Mouse (Mus musculus) left cerebral cortex, adult 8-10 months (tissue): ENCODE measurements around the gene 1700109H08Rik. TPM values are rescaled to one million over a fixed set of nuclear protein-coding genes. Genes with fewer than 3 reads are reported as not detected.
"Not testable (repeated sequence)": the region's sequence is repeated elsewhere in the genome, so short reads cannot be mapped to it uniquely, and the experiment has no call there.

Experiments
- DNase-seq, 2 experiments: peaks; one replicate each; pipeline ENCODE4 v3.0.0; 2022; ENCODE audit warnings: low spot score in 2 of 2
- total RNA-seq, 4 experiments: library from RNA; stranded (reverse); gene quantifications; 2 replicates each; pipeline ENCODE4 v1.2.4; 2022

The 1700109H08Rik gene
- total RNA-seq, 4 experiments from 2014 or later, result 3.2 to 7.2 (median 4.6) TPM

- DNase-seq, result no peak
Measured at GRCm38 (mm10) chr5:3598766-3599165, 27.4 kb downstream of the 1700109H08Rik start.

- no peak for DNase-seq
Measured at GRCm38 (mm10) chr5:3600298-3600697, 28.9 kb downstream of the 1700109H08Rik start.

GRCm38 (mm10) chr5:3600790-3601189, 29.4 kb downstream of the 1700109H08Rik start:
- DNase-seq, result no peak

GRCm38 (mm10) chr5:3607114-3607513, 35.7 kb downstream of the 1700109H08Rik start:
- no peak for DNase-seq

GRCm38 (mm10) chr5:3609241-3609640, 37.9 kb downstream of the 1700109H08Rik start:
- no peak for DNase-seq

- DNase-seq, result not testable (repeated sequence)
Measured at GRCm38 (mm10) chr5:3611835-3612234, 40.5 kb downstream of the 1700109H08Rik start.

- no peak for DNase-seq
Measured at GRCm38 (mm10) chr5:3620486-3620885, 49.1 kb downstream of the 1700109H08Rik start.

- no peak for DNase-seq
Measured at GRCm38 (mm10) chr5:3630055-3630454, 58.7 kb downstream of the 1700109H08Rik start.

- DNase-seq, result no peak
Measured at GRCm38 (mm10) chr5:3631512-3632271, 60.3 kb downstream of the 1700109H08Rik start.

- no peak for DNase-seq
Measured at GRCm38 (mm10) chr5:3632285-3632684, 60.9 kb downstream of the 1700109H08Rik start.

GRCm38 (mm10) chr5:3633315-3633714, 61.9 kb downstream of the 1700109H08Rik start:
- no peak for DNase-seq

GRCm38 (mm10) chr5:3633951-3634350, 62.6 kb downstream of the 1700109H08Rik start:
- DNase-seq, result no peak

Other genes with a start within 250 kb of the 1700109H08Rik start
- gene Cdk6, start 230.1 kb upstream of the 1700109H08Rik start, total RNA-seq, result 1 to 10 TPM; 2.4 to 6.4 (median 3.8) TPM
- gene Fam133b, start 27.7 kb upstream of the 1700109H08Rik start, total RNA-seq, result 10 to 100 TPM; 37.5 to 44.9 (median 41.4) TPM
- 10 to 100 TPM; 21.3 to 31.4 (median 24.3) TPM for gene Pex1, start 24.5 kb downstream of the 1700109H08Rik start, total RNA-seq
- gene Rbm48, start 25.0 kb downstream of the 1700109H08Rik start, total RNA-seq, result 10 to 100 TPM; 12.9 to 20.1 (median 14.8) TPM
- not detected for gene Tmbim7, start 79.6 kb downstream of the 1700109H08Rik start, total RNA-seq
- 100 to 1,000 TPM; 121 to 133 (median 121) TPM for gene Gatad1, start 85.6 kb downstream of the 1700109H08Rik start, total RNA-seq
- 100 to 1,000 TPM; 114 to 143 (median 129) TPM for gene Ankib1, start 231.4 kb downstream of the 1700109H08Rik start, total RNA-seq
- gene Krit1, start 231.6 kb downstream of the 1700109H08Rik start, total RNA-seq, result 10 to 100 TPM; 45.9 to 51.3 (median 48.4) TPM